Mouse (Mus musculus) liver, embryonic 14.5 days (tissue): ENCODE measurements around the gene Capns2. TPM values are rescaled to one million over a fixed set of nuclear protein-coding genes. Genes with fewer than 3 reads are reported as not detected.

Experiments
- ATAC-seq: fragments of 200-750 bp; cut with Nextera tagmentation; 2 replicates; pipeline ENCODE4 v1.8.0; 2017; ENCODE audit warnings: moderate number of reproducible peaks, mild to moderate bottlenecking, moderate library complexity; ENCODE audit not compliant: insufficient read depth
- DNase-seq, 3 experiments: peaks; one replicate each; pipeline ENCODE4 v3.0.0-alpha.2; 2012 to 2013; ENCODE audit warnings: low read depth in 3 of 3, low spot score in 3 of 3
- H3K27ac ChIP-seq: fragments of 300-500 bp; sonication (generic); 2 replicates; pipeline ENCODE4 v1.5.1; 2014; ENCODE audit warnings: moderate library complexity, mild to moderate bottlenecking, control low read depth, inconsistent platforms
- H3K27me3 ChIP-seq: fragments of 300-500 bp; sonication (generic); 2 replicates; pipeline ENCODE4 v1.6.1; 2014; ENCODE audit warnings: mild to moderate bottlenecking, low read length, moderate library complexity; ENCODE audit not compliant: control insufficient read depth, insufficient read depth
- H3K36me3 ChIP-seq: fragments of 300-500 bp; sonication (generic); replicated peaks from 2 replicates; pipeline ENCODE4 v1.6.1; 2014; ENCODE audit warnings: low read depth; ENCODE audit not compliant: control insufficient read depth, insufficient read depth
- H3K4me1 ChIP-seq, 2 experiments: fragments of 200-500 bp in 1 of 2; fragments of 300-500 bp in 1 of 2; sonication (generic) in 1 of 2; replicated peaks; 2 replicates each; pipeline ENCODE4 v1.6.1; 2012 to 2014; ENCODE audit warnings: antibody characterized with exemption in 1 of 2, inconsistent platforms in 1 of 2, low read length in 1 of 2; ENCODE audit not compliant: control insufficient read depth in 2 of 2, insufficient read depth in 2 of 2
- H3K4me2 ChIP-seq: fragments of 300-500 bp; sonication (generic); 2 replicates; pipeline ENCODE4 v1.6.1; 2014; ENCODE audit warnings: low read depth, mild to moderate bottlenecking, control low read depth, moderate library complexity
- H3K4me3 ChIP-seq, 2 experiments: fragments of 200-500 bp in 1 of 2; fragments of 300-500 bp in 1 of 2; sonication (generic) in 1 of 2; 2 replicates each; pipeline ENCODE4 v1.5.1; 2012 to 2014; ENCODE audit warnings: low read depth in 2 of 2, low read length in 2 of 2, mild to moderate bottlenecking in 2 of 2, control low read depth in 1 of 2, inconsistent platforms in 1 of 2, moderate library complexity in 1 of 2; ENCODE audit not compliant: insufficient read depth in 1 of 2
- H3K9ac ChIP-seq: fragments of 300-500 bp; sonication (generic); replicated peaks from 2 replicates; pipeline ENCODE4 v1.6.1; 2014; ENCODE audit warnings: mild to moderate bottlenecking, control low read depth, moderate library complexity
- H3K9me3 ChIP-seq: fragments of 300-500 bp; sonication (generic); 2 replicates; pipeline ENCODE4 v1.6.1; 2016; ENCODE audit warnings: low read length, mixed read lengths; ENCODE audit not compliant: control insufficient read depth
- CTCF ChIP-seq: IDR thresholded peaks from 2 replicates; pipeline ENCODE4 v1.5.1; 2016; ENCODE audit warnings: antibody characterized with exemption, low read depth, control low read depth
- EP300 ChIP-seq: IDR thresholded peaks from 2 replicates; pipeline ENCODE4 v1.6.1; 2016; ENCODE audit warnings: antibody characterized with exemption, low read depth
- WGBS: fragments of 180-500 bp; shearing (Covaris S2); extraction: QIAGEN DNeasy Blood & Tissue Kit; methylation state at CpG from one replicate; pipeline ENCODE4 v1.1.7; 2014; ENCODE audit not compliant: insufficient replicate concordance; 5-methylcytosine and 5-hydroxymethylcytosine counted together
- polyA plus RNA-seq, 2 experiments: library from polyadenylated mRNA; depleted of rRNA in 1 of 2; stranded (reverse) in 1 of 2; unstranded in 1 of 2; fragments of >200 nt; fragmentation: Nextera tagmentation in 1 of 2; extraction: Ambion mirVana in 1 of 2; gene quantifications; 2 replicates each; pipeline versions ENCODE4 v1.2.1 to v1.2.3; 2012 to 2014

Capns2 gene
- polyA plus RNA-seq, 2 experiments, result 0.11 TPM; not detected in 1

DNA sequence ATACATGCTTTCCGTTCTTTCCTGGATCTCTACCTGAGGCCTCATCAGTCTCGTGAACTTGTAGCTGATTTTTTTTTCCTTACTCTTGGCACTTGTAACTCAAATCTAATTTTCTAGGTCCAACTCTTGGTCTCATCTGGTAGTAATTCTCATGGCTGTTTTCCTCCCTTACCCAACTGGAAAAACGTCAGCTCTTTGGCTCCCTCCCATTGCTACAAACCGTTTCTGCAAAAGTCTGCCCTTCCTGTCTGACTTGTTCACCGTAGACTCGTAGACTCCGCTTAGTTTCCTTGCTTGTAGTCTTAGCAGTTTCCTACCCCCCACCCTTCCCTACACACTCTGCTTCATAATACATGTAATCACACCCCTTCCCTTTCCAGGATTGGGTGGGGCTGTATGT lies 12.2 kb downstream of the Capns2 start:
- no peak for DNase-seq
- Histone ChIP-seq H3K9me3 (no peaks in the 10 kb centered on the region), H3K27me3 (no peaks in the 10 kb centered on the region), H3K9ac (no peak overlapping the region), H3K4me1 (no peaks in the 10 kb centered on the region), H3K4me2 (no peak overlapping the region), H3K4me3 (no peak overlapping the region), H3K36me3 (no peaks in the 10 kb centered on the region), H3K27ac (no peak overlapping the region)
- TF ChIP-seq EP300 (no peak), CTCF (no peak)
- no peak for ATAC-seq
- WGBS, result 73% methylated on average over 7 of the region's 7 CpGs

- no peaks in the 10 kb centered on the region for H3K9me3 ChIP-seq
- H3K9ac ChIP-seq, result no peak overlapping the region
- no peak for ATAC-seq
- no peaks in the 10 kb centered on the region for H3K27me3 ChIP-seq
- no peaks in the 10 kb centered on the region for H3K4me1 ChIP-seq
- H3K36me3 ChIP-seq, result no peaks in the 10 kb centered on the region
- no peak overlapping the region for H3K4me2 ChIP-seq
- DNase-seq, result no peak
- no peak for TF ChIP-seq CTCF
- TF ChIP-seq EP300, result no peak
- 48% methylated on average over 3 of the region's 3 CpGs for WGBS
- no peak overlapping the region for H3K27ac ChIP-seq
- H3K4me3 ChIP-seq, result no peak overlapping the region
Measured at GRCm38 (mm10) chr8:92916082-92916481, 14.9 kb downstream of the Capns2 start.

- no peaks in the 10 kb centered on the region for H3K9me3 ChIP-seq
- H3K27me3 ChIP-seq, result no peaks in the 10 kb centered on the region
- H3K4me1 ChIP-seq, result no peaks in the 10 kb centered on the region
- WGBS, result 55% methylated on average over 3 of the region's 3 CpGs
- H3K9ac ChIP-seq, result no peak overlapping the region
- ATAC-seq (no peak), DNase-seq (no peak)
- H3K4me3 ChIP-seq, result no peak overlapping the region
- H3K4me2 ChIP-seq, result no peak overlapping the region
- no peak overlapping the region for H3K27ac ChIP-seq
- TF ChIP-seq CTCF (no peak), EP300 (no peak)
- no peaks in the 10 kb centered on the region for H3K36me3 ChIP-seq
Measured at GRCm38 (mm10) chr8:92921768-92922167, 20.6 kb downstream of the Capns2 start.

DNA sequence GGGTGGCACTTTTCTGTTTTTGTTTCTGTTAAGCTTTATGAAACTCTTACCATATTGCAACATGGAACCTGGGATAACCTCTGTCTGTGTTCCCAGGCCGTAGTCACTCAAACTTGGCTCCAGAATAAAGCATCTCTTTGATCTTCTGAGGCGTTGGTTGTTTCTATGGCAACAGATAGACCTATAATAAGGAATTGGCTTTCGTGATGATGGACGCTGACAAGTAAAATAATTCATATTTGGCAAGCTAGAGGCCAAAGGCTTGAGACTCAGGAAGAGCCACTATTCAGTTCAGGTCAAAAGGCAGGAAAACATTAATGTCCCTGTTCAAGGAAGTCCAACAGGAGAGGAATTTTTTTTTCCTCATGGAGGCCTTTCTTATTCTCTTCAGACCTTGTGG lies 27.8 kb downstream of the Capns2 start:
- H3K27me3 ChIP-seq, result no peaks in the 10 kb centered on the region
- no peaks in the 10 kb centered on the region for H3K9me3 ChIP-seq
- no peak overlapping the region for H3K4me2 ChIP-seq
- H3K4me3 ChIP-seq, result no peak overlapping the region
- no peaks in the 10 kb centered on the region for H3K36me3 ChIP-seq
- H3K4me1 ChIP-seq, result no peaks in the 10 kb centered on the region
- H3K27ac ChIP-seq, result no peak overlapping the region
- WGBS, result 55% methylated on average over 4 of the region's 4 CpGs
- H3K9ac ChIP-seq, result no peak overlapping the region
- DNase-seq, result no peak
- ATAC-seq, result no peak
- no peak for TF ChIP-seq CTCF
- TF ChIP-seq EP300, result no peak

DNA sequence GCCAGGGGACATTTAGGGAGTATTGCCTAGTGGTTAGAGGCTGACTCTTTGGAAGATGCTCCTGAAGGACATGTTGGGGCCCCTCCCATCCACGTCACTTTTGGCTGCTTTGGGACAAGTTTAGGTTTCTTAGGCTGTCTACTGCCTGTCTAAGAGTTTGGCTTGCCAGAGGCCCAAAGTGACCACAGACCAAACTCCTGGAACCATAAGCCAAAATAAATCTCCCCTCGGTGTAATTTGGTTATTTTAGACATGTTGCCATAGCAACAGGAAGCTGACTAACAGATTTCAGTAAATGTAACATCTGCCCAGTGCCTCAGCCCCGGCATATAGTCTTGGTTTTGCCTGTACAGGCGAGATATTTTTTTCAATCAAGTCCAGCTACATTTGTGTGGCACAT lies 36.8 kb downstream of the Capns2 start:
- 39% methylated on average over 4 of the region's 4 CpGs for WGBS
- Histone ChIP-seq H3K9ac (no peak overlapping the region), H3K27me3 (no peaks in the 10 kb centered on the region), H3K9me3 (no peaks in the 10 kb centered on the region), H3K4me1 (no peaks in the 10 kb centered on the region), H3K36me3 (no peaks in the 10 kb centered on the region), H3K27ac (no peak overlapping the region), H3K4me2 (no peak overlapping the region), H3K4me3 (no peak overlapping the region)
- ATAC-seq (no peak), DNase-seq (no peak)
- TF ChIP-seq CTCF (no peak), EP300 (no peak)

DNA sequence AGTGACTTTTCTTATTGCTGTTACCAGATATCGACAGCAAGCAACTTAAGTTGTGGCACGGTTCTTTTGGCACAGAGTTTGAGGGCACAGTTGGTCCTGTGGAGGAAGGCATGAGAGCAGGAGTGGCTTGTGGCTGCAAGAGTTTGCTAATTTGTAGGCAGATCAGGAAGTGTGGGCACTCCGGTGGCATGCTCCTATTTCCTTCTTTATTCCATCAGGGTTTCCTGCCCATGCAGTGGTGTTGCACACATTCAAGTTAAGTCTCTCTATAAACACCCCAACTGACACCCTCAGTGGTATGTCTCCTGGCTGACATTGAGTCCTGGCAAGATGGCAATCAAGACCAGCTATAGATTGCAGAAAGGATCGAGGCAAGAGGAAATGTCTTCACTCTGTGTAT lies 47.9 kb downstream of the Capns2 start:
- Histone ChIP-seq H3K27ac (no peak overlapping the region), H3K36me3 (no peaks in the 10 kb centered on the region), H3K9me3 (no peaks in the 10 kb centered on the region), H3K4me3 (no peak overlapping the region), H3K9ac (no peak overlapping the region), H3K4me1 (no peaks in the 10 kb centered on the region), H3K4me2 (no peak overlapping the region), H3K27me3 (no peaks in the 10 kb centered on the region)
- no peak for ATAC-seq
- no peak for TF ChIP-seq CTCF
- no peak for TF ChIP-seq EP300
- WGBS, result 21% methylated on average over 4 of the region's 4 CpGs
- no peak for DNase-seq
